8 mouse cellular contexts compared by ENCODE assay signal in genomic region chr7:80992063-80992462, GRCm38 (mm10). TPM values are rescaled to one million over a fixed set of nuclear protein-coding genes. Genes with fewer than 3 reads are reported as not detected.
A peak's percentile ranks its signal among the peaks of the same experiment; 100 is the strongest.
DNase-seq lines count a peak whose midpoint lies in the region; ATAC-seq and TF ChIP-seq lines count a peak whose summit lies in the region.

No protein-coding gene starts in this region.

- H3K4me3 ChIP-seq in layer of hippocampus, adult 2 months: peak overlapping the region; percentile 95
- H3K4me3 ChIP-seq in embryonic fibroblast, embryonic 13.5 days (ENCODE audit: insufficient read depth, low read length): peak overlapping the region; percentile 74
- H3K4me3 ChIP-seq in limb, embryonic 11.5 days (ENCODE audit: low read depth, low read length): peak overlapping the region; percentile 87

- H3K9me3 ChIP-seq in limb, embryonic 11.5 days (ENCODE audit: control insufficient read depth, low read length): no peaks in the 10 kb centered on the region

- H3K27me3 ChIP-seq in limb, embryonic 11.5 days (ENCODE audit: control insufficient read depth, insufficient read depth, low read length): no peaks in the 10 kb centered on the region

- H3K9ac ChIP-seq in limb, embryonic 11.5 days (ENCODE audit: low read length): peak overlapping the region; percentile 97

- no peak for TF ChIP-seq POLR2A in embryonic fibroblast, embryonic 13.5 days (IDR thresholded peaks at IDR 0.05; ENCODE audit: low read depth, low read length)

- DNase-seq in layer of hippocampus, adult 2 months (ENCODE audit: low spot score in 2 of 2): no peak
- no peak for DNase-seq in layer of hippocampus, adult 11-12 months (ENCODE audit: low spot score)
- DNase-seq in limb, embryonic 11.5 days (ENCODE audit: low spot score): no peak
- peak; percentile 40 for DNase-seq in skeletal muscle tissue, adult 2 months (ENCODE audit: low read depth, low spot score)
- DNase-seq in frontal cortex, postnatal 10 days (ENCODE audit: low spot score in 2 of 2): no peak
- DNase-seq in urinary bladder, postnatal 36 days (ENCODE audit: low spot score in 2 of 2): no peak
- DNase-seq in left cerebral cortex, adult 18-20 months (ENCODE audit: low spot score in 2 of 2): no peak

- ATAC-seq in limb, embryonic 11.5 days (ENCODE audit: insufficient number of reproducible peaks, low FRiP score, low TSS enrichment, low read depth): no peak

- H3K4me1 ChIP-seq in embryonic fibroblast, embryonic 13.5 days (ENCODE audit: control insufficient read depth, insufficient read depth, low read length): peaks cover 3% of the 10 kb centered on the region; the same call in 1 of the 2 replicates
- peaks cover 14% of the 10 kb centered on the region for H3K4me1 ChIP-seq in limb, embryonic 11.5 days (ENCODE audit: control insufficient read depth, insufficient read depth, low read length)

- H3K27ac ChIP-seq in layer of hippocampus, adult 2 months: peak overlapping the region; percentile 96; the same call in 1 of the 2 replicates
- peak overlapping the region; percentile 3; the same call in 1 of the 2 replicates for H3K27ac ChIP-seq in embryonic fibroblast, embryonic 13.5 days (ENCODE audit: insufficient read depth, low read length)
- H3K27ac ChIP-seq in limb, embryonic 11.5 days (replicated peaks; ENCODE audit: low read depth, low read length): no peak overlapping the region

- 81% methylated on average over 6 of the region's 6 CpGs for WGBS in limb, embryonic 11.5 days

- H3K4me2 ChIP-seq in limb, embryonic 11.5 days (ENCODE audit: low read depth, severe bottlenecking): peak overlapping the region; percentile 57

- no peak for TF ChIP-seq CTCF in layer of hippocampus, adult 2 months (conservative IDR thresholded peaks at IDR 0.05)
- TF ChIP-seq CTCF in embryonic fibroblast, embryonic 13.5 days (IDR thresholded peaks at IDR 0.05; ENCODE audit: borderline replicate concordance, insufficient read depth, low read length): no peak

- H3K36me3 ChIP-seq in limb, embryonic 11.5 days (ENCODE audit: control insufficient read depth, insufficient read depth, low read length): no peaks in the 10 kb centered on the region

RNA-seq across cellular contexts. Expression of gene Zfp592, which starts 1.4 kb away (rescaled TPM):
- total RNA-seq in layer of hippocampus, adult 2 months (2021): 10 to 100 TPM; 22.9 to 23.6 TPM
- 20.1 and 26.5 TPM in 2 replicates for polyA plus RNA-seq in embryonic fibroblast, embryonic 13.5 days (2011; ENCODE audit: insufficient read length, low read depth, missing spikeins)
- 15.3 and 17.8 TPM in 2 replicates for polyA plus RNA-seq in limb, embryonic 11.5 days (2014; fragmentation: Nextera tagmentation; extraction: Ambion mirVana)
- 10 to 100 TPM; 19.3 to 20.0 TPM for total RNA-seq in left cerebral cortex, adult 18-20 months (2021)

RNA-seq across cellular contexts. Expression of gene Sec11a, which starts 44.5 kb away (rescaled TPM):
- total RNA-seq in layer of hippocampus, adult 2 months (2021): 10 to 100 TPM; 54.2 to 56.2 TPM
- 177 and 182 TPM in 2 replicates for polyA plus RNA-seq in embryonic fibroblast, embryonic 13.5 days (2011; ENCODE audit: insufficient read length, low read depth, missing spikeins)
- polyA plus RNA-seq in limb, embryonic 11.5 days (2014; fragmentation: Nextera tagmentation; extraction: Ambion mirVana): 189 and 191 TPM in 2 replicates
- 10 to 100 TPM; 46.4 to 51.0 TPM for total RNA-seq in left cerebral cortex, adult 18-20 months (2021)
